Mouse (Mus musculus) embryonic facial prominence, embryonic 10.5 days (tissue): ENCODE results near the gene 4933400A11Rik. TPM values are rescaled to one million over a fixed set of nuclear protein-coding genes. Genes with fewer than 3 reads are reported as not detected.

ENCODE experiments used
- DNase-seq: peaks from one replicate; pipeline ENCODE4 v3.0.0-alpha.2; 2017; ENCODE audit warnings: low spot score
- H3K27ac ChIP-seq: fragments of 300-500 bp; sonication (generic); replicated peaks from 2 replicates; pipeline ENCODE4 v1.5.1; 2016; ENCODE audit warnings: mild to moderate bottlenecking
- H3K27me3 ChIP-seq: fragments of 300-500 bp; sonication (generic); replicated peaks from 2 replicates; pipeline ENCODE4 v1.6.1; 2016; ENCODE audit warnings: low read depth, mild to moderate bottlenecking; ENCODE audit not compliant: poor library complexity, severe bottlenecking
- H3K36me3 ChIP-seq: fragments of 300-500 bp; sonication (generic); replicated peaks from 2 replicates; pipeline ENCODE4 v1.6.1; 2016; ENCODE audit warnings: mild to moderate bottlenecking, moderate library complexity
- H3K4me1 ChIP-seq: fragments of 300-500 bp; sonication (generic); 2 replicates; pipeline ENCODE4 v1.6.1; 2016
- H3K4me3 ChIP-seq: fragments of 300-500 bp; sonication (generic); 2 replicates; pipeline ENCODE4 v1.5.1; 2016; ENCODE audit warnings: mild to moderate bottlenecking, moderate library complexity
- H3K9me3 ChIP-seq: fragments of 300-500 bp; sonication (generic); 2 replicates; pipeline ENCODE4 v1.6.1; 2016; ENCODE audit warnings: mild to moderate bottlenecking
- WGBS: fragments of 180-500 bp; shearing (Covaris S2); methylation state at CpG from one replicate; pipeline ENCODE4 v1.1.7; 2016; 5-methylcytosine and 5-hydroxymethylcytosine counted together
- polyA plus RNA-seq: library from polyadenylated mRNA; unstranded; fragments of >200 nt; fragmentation: Nextera tagmentation; extraction: Ambion mirVana; gene quantifications from 2 replicates; pipeline ENCODE4 v1.2.1, GENCODE M21; 2016

The 4933400A11Rik gene
- 0.27 and 0.33 TPM in 2 replicates for polyA plus RNA-seq

GRCm38 (mm10) chrX:169779535-169779934 is at the start of gene 4933400A11Rik:
Gene 4933400A11Rik (minus strand): TSS chrX:169779635.
- Histone ChIP-seq H3K27me3 (peaks cover 88% of the 10 kb centered on the region), H3K9me3 (no peaks in the 10 kb centered on the region), H3K36me3 (no peaks in the 10 kb centered on the region), H3K27ac (no peak within 1 kb of the TSS), H3K4me3 (no peak within 1 kb of the TSS), H3K4me1 (no peaks in the 10 kb centered on the region)
- 89% methylated on average over 3 of the region's 3 CpGs for WGBS
- no peak for DNase-seq

- Histone ChIP-seq H3K27me3 (peaks cover 75% of the 10 kb centered on the region), H3K9me3 (no peaks in the 10 kb centered on the region), H3K36me3 (no peaks in the 10 kb centered on the region), H3K27ac (peak overlapping the region; percentile 61), H3K4me3 (peak overlapping the region; percentile 31), H3K4me1 (peaks cover 8% of the 10 kb centered on the region)
- WGBS: 35% methylated on average over 5 of the region's 5 CpGs
- DNase-seq: no peak
These were observed 48.7 kb upstream of the 4933400A11Rik start for GRCm38 (mm10) chrX:169828136-169828535.

GRCm38 (mm10) chrX:169827720-169828119 is 48.3 kb upstream of the 4933400A11Rik start:
- peaks cover 75% of the 10 kb centered on the region for H3K27me3 ChIP-seq
- H3K27ac ChIP-seq: peak overlapping the region; percentile 61
- peaks cover 8% of the 10 kb centered on the region for H3K4me1 ChIP-seq
- 35% methylated on average over 7 of the region's 7 CpGs for WGBS
- peak overlapping the region; percentile 31 for H3K4me3 ChIP-seq
- no peaks in the 10 kb centered on the region for H3K9me3 ChIP-seq
- H3K36me3 ChIP-seq: no peaks in the 10 kb centered on the region
- DNase-seq: no peak

GRCm38 (mm10) chrX:169826947-169827346 is 47.5 kb upstream of the 4933400A11Rik start:
- no peaks in the 10 kb centered on the region for H3K36me3 ChIP-seq
- H3K27ac ChIP-seq: no peak overlapping the region
- H3K9me3 ChIP-seq: no peaks in the 10 kb centered on the region
- H3K4me1 ChIP-seq: peaks cover 8% of the 10 kb centered on the region
- no peak for DNase-seq
- peaks cover 75% of the 10 kb centered on the region for H3K27me3 ChIP-seq
- WGBS: 69% methylated on average over 10 of the region's 10 CpGs
- no peak overlapping the region for H3K4me3 ChIP-seq

GRCm38 (mm10) chrX:169813673-169814072 is 34.2 kb upstream of the 4933400A11Rik start:
- Histone ChIP-seq H3K27ac (no peak overlapping the region), H3K9me3 (no peaks in the 10 kb centered on the region), H3K4me1 (no peaks in the 10 kb centered on the region), H3K4me3 (no peak overlapping the region), H3K36me3 (no peaks in the 10 kb centered on the region), H3K27me3 (peaks cover 67% of the 10 kb centered on the region)
- 69% methylated on average over 1 of the region's 1 CpGs for WGBS
- DNase-seq: no peak

- Histone ChIP-seq H3K27me3 (peaks cover 73% of the 10 kb centered on the region), H3K9me3 (no peaks in the 10 kb centered on the region), H3K36me3 (no peaks in the 10 kb centered on the region), H3K27ac (no peak overlapping the region), H3K4me1 (no peaks in the 10 kb centered on the region), H3K4me3 (no peak overlapping the region)
- no peak for DNase-seq
- 89% methylated on average over 2 of the region's 2 CpGs for WGBS
These were observed 32.3 kb upstream of the 4933400A11Rik start for GRCm38 (mm10) chrX:169811783-169812182.

GRCm38 (mm10) chrX:169811318-169811717 is 31.9 kb upstream of the 4933400A11Rik start:
- Histone ChIP-seq H3K27me3 (peaks cover 73% of the 10 kb centered on the region), H3K4me1 (no peaks in the 10 kb centered on the region), H3K27ac (no peak overlapping the region), H3K36me3 (no peaks in the 10 kb centered on the region), H3K4me3 (no peak overlapping the region), H3K9me3 (no peaks in the 10 kb centered on the region)
- 61% methylated on average over 5 of the region's 5 CpGs for WGBS
- no peak for DNase-seq

GRCm38 (mm10) chrX:169807744-169808143 is 28.3 kb upstream of the 4933400A11Rik start:
- Histone ChIP-seq H3K4me1 (no peaks in the 10 kb centered on the region), H3K27me3 (peaks cover 67% of the 10 kb centered on the region), H3K27ac (no peak overlapping the region), H3K9me3 (no peaks in the 10 kb centered on the region), H3K36me3 (no peaks in the 10 kb centered on the region), H3K4me3 (no peak overlapping the region)
- DNase-seq: no peak
- WGBS: 94% methylated on average over 3 of the region's 3 CpGs

GRCm38 (mm10) chrX:169805791-169806190 is 26.4 kb upstream of the 4933400A11Rik start:
- no peak overlapping the region for H3K27ac ChIP-seq
- H3K9me3 ChIP-seq: no peaks in the 10 kb centered on the region
- DNase-seq: no peak
- peaks cover 70% of the 10 kb centered on the region for H3K27me3 ChIP-seq
- WGBS: 74% methylated on average over 5 of the region's 5 CpGs
- H3K4me3 ChIP-seq: no peak overlapping the region
- H3K36me3 ChIP-seq: no peaks in the 10 kb centered on the region
- no peaks in the 10 kb centered on the region for H3K4me1 ChIP-seq

- H3K4me1 ChIP-seq: no peaks in the 10 kb centered on the region
- H3K4me3 ChIP-seq: no peak overlapping the region
- H3K27ac ChIP-seq: no peak overlapping the region
- no peaks in the 10 kb centered on the region for H3K36me3 ChIP-seq
- no peaks in the 10 kb centered on the region for H3K9me3 ChIP-seq
- H3K27me3 ChIP-seq: peaks cover 82% of the 10 kb centered on the region
- 38% methylated on average over 4 of the region's 4 CpGs for WGBS
- no peak for DNase-seq
These were observed 20.8 kb upstream of the 4933400A11Rik start for GRCm38 (mm10) chrX:169800238-169800637.

- WGBS: 10% methylated on average over 11 of the region's 11 CpGs
- Histone ChIP-seq H3K36me3 (no peaks in the 10 kb centered on the region), H3K4me1 (no peaks in the 10 kb centered on the region; the same call in 1 of the 2 replicates), H3K4me3 (peak overlapping the region; percentile 47), H3K27ac (peak overlapping the region; percentile 84), H3K9me3 (no peaks in the 10 kb centered on the region), H3K27me3 (peaks cover 87% of the 10 kb centered on the region)
- DNase-seq: peak; percentile 40
These were observed 19.7 kb upstream of the 4933400A11Rik start for GRCm38 (mm10) chrX:169798987-169799680.

GRCm38 (mm10) chrX:169797148-169797547 is 17.7 kb upstream of the 4933400A11Rik start:
- no peak for DNase-seq
- H3K36me3 ChIP-seq: no peaks in the 10 kb centered on the region
- H3K27me3 ChIP-seq: peaks cover 75% of the 10 kb centered on the region
- H3K9me3 ChIP-seq: no peaks in the 10 kb centered on the region
- no peak overlapping the region for H3K27ac ChIP-seq
- H3K4me3 ChIP-seq: no peak overlapping the region
- 74% methylated on average over 3 of the region's 3 CpGs for WGBS
- no peaks in the 10 kb centered on the region; the same call in 1 of the 2 replicates for H3K4me1 ChIP-seq

GRCm38 (mm10) chrX:169794831-169795311 is 15.4 kb upstream of the 4933400A11Rik start:
- peaks cover 55% of the 10 kb centered on the region for H3K27me3 ChIP-seq
- no peaks in the 10 kb centered on the region; the same call in 1 of the 2 replicates for H3K4me1 ChIP-seq
- H3K9me3 ChIP-seq: no peaks in the 10 kb centered on the region
- no peak overlapping the region for H3K4me3 ChIP-seq
- DNase-seq: no peak
- H3K27ac ChIP-seq: no peak overlapping the region
- no peaks in the 10 kb centered on the region for H3K36me3 ChIP-seq
- 56% methylated on average over 7 of the region's 7 CpGs for whole genome bisulfite sequencing
